Mouse (Mus musculus) adipocyte (in vitro differentiated cells): Measurements from ENCODE around the gene Ntrk1.
"Not testable (repeated sequence)": the region's sequence is repeated elsewhere in the genome, so short reads cannot be mapped to it uniquely, and the experiment has no call there.

Experiments used
- DNase-seq: peaks from one replicate; pipeline ENCODE4 v3.0.0-alpha.2; 2016; ENCODE audit warnings: low spot score

Ntrk1 gene

GRCm38 (mm10) chr3:87794922-87795325, at the start of gene Ntrk1:
TSS of gene Ntrk1 (minus strand) at chr3:87795162.
- DNase-seq, result no peak

GRCm38 (mm10) chr3:87840858-87841257, 45.9 kb upstream of the Ntrk1 start:
- no peak for DNase-seq

DNA sequence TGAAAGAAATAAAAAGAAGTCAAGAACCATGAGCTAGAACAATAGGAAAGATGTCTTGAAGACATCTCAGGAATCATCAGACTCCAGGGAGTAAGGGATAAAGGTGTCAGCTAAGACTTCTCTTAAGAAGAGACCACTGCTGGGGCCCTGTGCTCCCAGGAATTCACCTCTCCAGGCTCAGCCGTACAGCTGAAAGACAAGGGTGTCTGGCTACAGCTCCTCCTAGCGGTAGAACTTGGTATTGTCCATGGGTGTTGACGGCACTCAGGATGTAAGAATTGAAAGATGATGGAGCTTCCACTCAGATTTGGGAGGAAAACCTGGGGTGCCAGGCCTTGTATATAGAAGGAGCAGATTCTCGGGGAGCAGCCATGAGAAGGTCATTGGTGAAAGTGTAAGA, 43.7 kb upstream of the Ntrk1 start:
- peak; percentile 75 for DNase-seq

DNA sequence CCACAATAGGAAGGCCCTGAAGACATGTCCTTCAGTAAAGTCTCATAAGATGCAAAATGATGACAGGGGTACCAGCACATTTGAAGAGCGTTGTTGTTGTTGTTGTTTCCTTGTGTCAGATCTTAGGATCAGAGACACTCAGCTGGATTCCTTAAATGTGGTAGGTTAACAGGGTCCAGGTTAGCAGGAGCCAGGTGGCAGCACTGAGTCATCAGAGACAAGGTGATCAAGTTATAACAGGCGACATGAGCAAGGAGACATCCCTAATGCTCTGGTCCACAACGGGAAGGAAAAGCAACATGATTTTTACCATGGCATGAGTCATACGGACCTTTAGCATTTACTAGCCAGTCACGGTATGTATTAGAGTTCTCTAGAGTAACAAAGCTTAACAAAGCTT, 38.5 kb upstream of the Ntrk1 start:
- DNase-seq, result no peak

GRCm38 (mm10) chr3:87832109-87832859, 37.3 kb upstream of the Ntrk1 start:
- DNase-seq, result peak; percentile 50

GRCm38 (mm10) chr3:87829025-87829424, 34.1 kb upstream of the Ntrk1 start:
- no peak for DNase-seq

DNA sequence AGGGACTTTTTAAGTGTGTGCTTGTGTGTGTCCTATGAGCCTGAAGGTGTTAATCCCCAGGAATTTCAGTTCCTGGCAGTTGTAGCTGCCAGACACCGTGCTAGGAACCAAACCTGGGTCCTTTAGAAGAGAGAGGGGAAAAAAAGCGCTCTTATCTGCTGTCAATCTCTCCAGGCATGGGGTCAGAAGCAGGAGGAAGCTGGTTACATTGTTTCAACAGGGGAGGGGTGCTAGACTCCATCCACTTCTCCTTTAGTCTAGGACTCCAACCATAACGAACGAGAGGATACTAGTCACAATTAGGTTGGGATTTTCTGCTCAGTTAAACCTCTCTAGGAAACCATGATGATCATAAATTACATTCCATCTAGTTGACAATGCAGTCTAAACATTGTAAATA, 33.5 kb upstream of the Ntrk1 start:
- DNase-seq, result no peak

DNA sequence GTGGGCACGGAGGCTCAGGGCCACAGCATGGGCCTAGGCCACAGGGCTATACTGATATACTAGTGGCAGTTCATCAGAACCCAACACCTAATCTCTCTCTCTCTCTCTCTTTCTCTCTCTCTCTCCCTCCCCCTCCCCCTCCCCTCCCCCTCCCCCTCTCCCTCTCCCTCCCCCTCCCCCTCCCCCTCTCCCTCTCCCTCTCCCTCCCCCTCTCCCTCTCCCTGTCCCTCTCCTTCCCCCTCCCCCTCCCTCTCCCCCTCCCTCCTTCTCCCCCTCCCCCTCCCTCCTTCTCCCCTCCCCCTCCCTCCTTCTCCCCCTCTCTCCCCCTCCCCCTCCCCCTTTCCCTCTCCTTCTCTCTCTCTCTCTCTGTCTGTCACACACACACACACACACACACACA, 29.2 kb upstream of the Ntrk1 start, which contains the start of gene Pear1:
Pear1 (minus strand) TSS at position 101 of the 400 bp plus-strand sequence.
- DNase-seq, result not testable (repeated sequence)

GRCm38 (mm10) chr3:87818226-87818625, 23.3 kb upstream of the Ntrk1 start:
- DNase-seq, result no peak

- DNase-seq, result peak; percentile 89
Observed at GRCm38 (mm10) chr3:87816646-87817093, 21.7 kb upstream of the Ntrk1 start.

GRCm38 (mm10) chr3:87816166-87816565, 21.2 kb upstream of the Ntrk1 start:
- DNase-seq, result no peak

GRCm38 (mm10) chr3:87812873-87813272, 17.9 kb upstream of the Ntrk1 start:
- no peak for DNase-seq

- no peak for DNase-seq
Observed at GRCm38 (mm10) chr3:87812413-87812812, 17.5 kb upstream of the Ntrk1 start.

DNA sequence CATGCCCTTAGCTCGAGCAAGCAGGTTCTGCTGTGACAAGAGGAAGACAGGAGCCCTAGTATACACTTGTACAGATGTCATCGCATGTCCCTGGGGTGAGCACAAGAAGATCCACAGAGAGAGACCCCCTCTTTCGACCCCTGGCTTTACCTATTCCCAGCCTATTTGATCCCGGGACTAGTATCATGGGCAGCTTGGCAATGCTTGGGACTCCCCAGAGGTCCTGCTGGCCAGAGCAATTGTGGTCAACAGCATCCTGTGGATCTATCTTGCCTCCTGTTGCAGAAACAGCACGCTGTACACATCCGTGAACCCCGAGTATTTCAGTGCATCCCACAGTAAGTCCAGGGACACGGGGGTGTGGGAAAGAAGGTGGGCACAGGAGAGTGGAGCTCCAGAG, 16.3 kb upstream of the Ntrk1 start:
- no peak for DNase-seq

DNA sequence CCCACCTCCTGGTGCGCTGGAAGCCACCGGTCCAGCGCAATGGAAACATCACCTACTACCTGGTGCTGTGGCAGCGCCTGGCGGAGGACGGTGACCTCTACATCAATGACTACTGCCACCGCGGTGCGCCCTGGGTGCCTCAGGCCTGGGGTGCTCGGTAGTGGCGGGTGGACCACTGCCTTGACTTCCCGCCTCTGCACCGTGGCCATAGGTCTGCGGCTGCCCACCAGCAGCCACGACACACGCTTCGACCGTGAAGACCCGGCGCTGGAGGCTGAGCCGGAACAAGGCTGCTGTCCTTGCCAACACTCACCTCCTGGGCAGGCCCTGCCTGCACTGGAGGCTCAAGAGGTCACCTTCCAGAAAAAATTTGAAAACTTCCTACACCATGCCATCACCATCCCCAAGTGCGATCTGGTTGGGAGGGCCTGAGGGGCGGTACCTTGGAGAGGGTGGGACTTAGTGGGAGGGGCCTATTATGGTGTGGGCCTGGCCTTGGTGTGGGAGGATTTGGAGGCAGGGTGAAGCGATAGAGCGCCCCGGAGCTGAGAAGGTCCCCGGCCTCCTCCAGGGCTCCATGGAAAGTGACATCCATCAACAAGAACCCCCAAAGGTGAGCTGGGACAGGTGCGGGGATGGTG, 14.5 kb upstream of the Ntrk1 start:
- no peak for DNase-seq

- DNase-seq, result no peak
Observed at GRCm38 (mm10) chr3:87804038-87804677, 9.2 kb upstream of the Ntrk1 start.

GRCm38 (mm10) chr3:87801681-87802080, 6.7 kb upstream of the Ntrk1 start:
- no peak for DNase-seq

GRCm38 (mm10) chr3:87796736-87797334, 1.9 kb upstream of the Ntrk1 start, which contains the start of gene Insrr:
TSS of gene Insrr (plus strand) at chr3:87796951.
- no peak for DNase-seq

- DNase-seq, result no peak
Observed at GRCm38 (mm10) chr3:87795336-87796277, 645 bp upstream of the Ntrk1 start.

DNA sequence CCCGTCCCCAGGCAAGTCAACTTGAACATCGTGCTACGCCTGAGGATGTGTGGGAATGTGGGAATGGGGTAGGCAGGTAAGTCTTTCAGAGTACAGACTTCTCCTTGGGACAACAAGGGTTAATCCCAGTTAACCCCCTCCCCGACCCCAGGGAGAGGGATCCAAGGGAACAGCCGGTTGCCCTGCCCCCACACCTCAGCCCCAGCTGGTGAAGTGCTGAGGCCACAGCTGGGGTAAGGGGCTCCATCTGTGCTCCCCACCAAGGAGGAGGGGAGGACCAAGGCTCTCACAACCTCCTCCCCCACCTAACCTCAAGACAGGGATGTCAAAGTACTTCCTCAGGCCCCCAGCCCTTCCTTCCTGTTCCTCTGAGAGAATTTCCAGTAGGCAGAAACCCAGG, 5.2 kb downstream of the Ntrk1 start:
- DNase-seq, result no peak

DNA sequence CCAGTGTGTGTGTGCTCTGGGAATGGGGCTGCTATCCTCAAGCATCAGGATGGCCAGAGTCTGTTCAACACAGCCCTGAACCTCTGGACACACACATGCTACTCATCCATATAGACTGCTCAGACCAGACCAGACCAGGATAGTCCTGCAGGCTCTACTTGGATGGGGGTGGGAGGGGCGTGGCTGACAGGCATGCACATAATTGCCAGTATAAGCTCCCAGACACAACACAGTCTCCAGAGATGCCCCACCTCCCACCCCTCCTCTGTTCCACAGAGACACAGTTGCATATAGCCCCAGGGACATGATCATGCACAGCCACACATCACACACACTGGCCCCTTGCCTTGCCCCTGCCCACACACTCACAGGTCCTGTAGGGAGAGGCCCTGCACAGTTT, 5.7 kb downstream of the Ntrk1 start:
- no peak for DNase-seq
